Mouse (Mus musculus) gastrocnemius, postnatal 4 days (tissue): ENCODE data around the gene Ncor1. TPM values are rescaled to one million over a fixed set of nuclear protein-coding genes. Genes with fewer than 3 reads are reported as not detected.

Experiments used
- DNase-seq, 2 experiments: peaks; one replicate each; pipeline ENCODE4 v3.0.0; 2021 to 2022; ENCODE audit warnings: low spot score in 2 of 2, mixed read lengths in 2 of 2
- total RNA-seq, 2 experiments: library from RNA; stranded (reverse); gene quantifications; 2 replicates each; pipeline ENCODE4 v1.2.3; 2021

The Ncor1 gene
- total RNA-seq, 2 experiments from 2014 or later = 169 to 170 TPM

GRCm38 (mm10) chr11:62270851-62271250, 187.5 kb downstream of the Ncor1 start:
- no peak for DNase-seq

GRCm38 (mm10) chr11:62269097-62269496, 189.2 kb downstream of the Ncor1 start:
- DNase-seq = no peak

- DNase-seq = no peak
Observed at GRCm38 (mm10) chr11:62268381-62268780, 190.0 kb downstream of the Ncor1 start.

- DNase-seq = no peak
Observed at GRCm38 (mm10) chr11:62266466-62267214, 191.7 kb downstream of the Ncor1 start.

Other genes starting within 250 kb of the Ncor1 start
- 1 to 10 TPM; 2.3 to 2.4 TPM for gene Adora2b, start 209.6 kb downstream of the Ncor1 start, total RNA-seq
- gene Zswim7, start 177.2 kb downstream of the Ncor1 start, total RNA-seq = 10 to 100 TPM; 10.6 to 13.8 TPM
- gene Ttc19, start 177.1 kb downstream of the Ncor1 start, total RNA-seq = 10 to 100 TPM; 16.1 to 18.2 TPM
- gene Pigl, start 81 bp downstream of the Ncor1 start, total RNA-seq = 1 to 10 TPM; 5.3 to 6.2 TPM
- 10 to 100 TPM; 13.6 to 22.4 TPM for gene Cenpv, start 80.7 kb upstream of the Ncor1 start, total RNA-seq
- 1,000 to 10,000 TPM; 1,167 to 1,215 TPM for gene Ubb, start 92.6 kb upstream of the Ncor1 start, total RNA-seq
- 1 to 10 TPM; 3.6 to 4.7 TPM for gene Trpv2, start 115.9 kb upstream of the Ncor1 start, total RNA-seq
- 10 to 100 TPM; 29.1 to 31.3 TPM for gene Lrrc75a, start 190.0 kb upstream of the Ncor1 start, total RNA-seq
- gene Mmgt2, start 190.1 kb upstream of the Ncor1 start, total RNA-seq = 10 to 100 TPM; 24.2 to 26.0 TPM